ENCODE assay signal across 20 mouse cellular contexts in the genomic region with DNA sequence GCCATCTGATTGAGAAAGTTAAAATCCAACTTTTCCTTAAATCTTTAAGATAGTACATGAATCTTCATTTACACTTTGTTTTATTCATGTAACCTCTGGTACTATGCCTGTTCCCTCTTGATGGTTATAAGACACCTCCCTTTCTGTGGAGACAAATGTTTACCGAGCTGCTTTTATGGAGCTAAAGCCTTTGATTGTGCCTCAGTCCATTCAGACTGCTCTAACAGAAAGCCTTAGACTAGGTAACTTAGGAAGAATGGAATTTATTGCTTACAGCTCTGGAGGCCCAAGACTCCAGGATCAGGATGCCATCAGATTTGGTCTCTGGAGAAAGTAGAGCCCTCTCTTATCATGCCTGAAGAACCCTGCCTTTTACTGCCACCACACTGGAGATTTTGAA. TPM values are rescaled to one million over a fixed set of nuclear protein-coding genes. Genes with fewer than 3 reads are reported as not detected.
"Had no signal": no experiment of that assay in that cellular context is flagged by ENCODE, and none has a peak within 500 bp of the region (broad histone marks: within the 10 kb centered on the region; RNA-seq: fewer than 3 reads in every experiment).

No protein-coding gene starts in this region.

- H3K4me3 ChIP-seq: midbrain, embryonic 10.5 days; midbrain, embryonic 12.5 days; myocyte; neural tube, embryonic 13.5 days; neural tube, embryonic 15.5 days had no signal

- ATAC-seq: midbrain, embryonic 16.5 days had no signal

- H3K9me3 ChIP-seq: midbrain, embryonic 10.5 days; midbrain, embryonic 12.5 days; neural tube, embryonic 13.5 days; neural tube, embryonic 15.5 days had no signal

- H3K9ac ChIP-seq: liver, embryonic 14.5 days; lung, embryonic 14.5 days; midbrain, embryonic 12.5 days; neural tube, embryonic 13.5 days; neural tube, embryonic 15.5 days had no signal

- H3K27me3 ChIP-seq: midbrain, embryonic 12.5 days; neural tube, embryonic 13.5 days; neural tube, embryonic 15.5 days had no signal

- DNase-seq: lung, adult 18-20 months; lung, embryonic 14.5 days; lung, postnatal 10 days; lung, postnatal 4 days; midbrain, embryonic 14.5 days; right cerebral cortex, postnatal 14 days; spleen, adult 18-20 months; thymus, adult 2 months; thymus, postnatal 36 days had no signal

- H3K27ac ChIP-seq: liver, embryonic 14.5 days; midbrain, embryonic 10.5 days; midbrain, embryonic 12.5 days; neural tube, embryonic 13.5 days; neural tube, embryonic 15.5 days had no signal

- H3K4me1 ChIP-seq: midbrain, embryonic 10.5 days; midbrain, embryonic 12.5 days; neural tube, embryonic 13.5 days; neural tube, embryonic 15.5 days had no signal

- H3K4me2 ChIP-seq: lung, embryonic 14.5 days; midbrain, embryonic 12.5 days; neural tube, embryonic 13.5 days; neural tube, embryonic 15.5 days had no signal

RNA-seq across cellular contexts. Expression of a gene that starts 32.6 kb away (rescaled TPM):
- total RNA-seq: megakaryocyte, adult 5-6 weeks; megakaryocyte-erythroid progenitor cell, adult 5-6 weeks had no signal
- polyA plus RNA-seq: liver, embryonic 16.5 days; lung, embryonic 14.5 days; midbrain, embryonic 12.5 days; myocyte; neural tube, embryonic 11.5 days; neural tube, embryonic 13.5 days had no signal
